Mouse (Mus musculus) myocyte (in vitro differentiated cells): ENCODE data around the gene Tmem175.

ENCODE experiments used
- E2F4 ChIP-seq: IDR thresholded peaks from one replicate; pipeline ENCODE4 v1.6.1; 2011; ENCODE audit warnings: mild to moderate bottlenecking, control low read depth, moderate library complexity; ENCODE audit not compliant: insufficient read depth
- MYOD1 ChIP-seq, 3 experiments: IDR thresholded peaks; one replicate each; pipeline ENCODE4 v1.6.1; 2011; ENCODE audit warnings: control low read depth in 2 of 3, low read depth in 2 of 3, mild to moderate bottlenecking in 2 of 3, moderate library complexity in 1 of 3; ENCODE audit not compliant: insufficient read length in 2 of 3, control insufficient read depth in 1 of 3
- MYOG ChIP-seq, 3 experiments: IDR thresholded peaks; one replicate each; pipeline ENCODE4 v1.6.1; 2011; ENCODE audit warnings: control low read depth in 2 of 3, low read depth in 2 of 3, mild to moderate bottlenecking in 2 of 3; ENCODE audit not compliant: insufficient read length in 2 of 3, control insufficient read depth in 1 of 3, insufficient read depth in 1 of 3
- POLR2A ChIP-seq: IDR thresholded peaks from one replicate; pipeline ENCODE4 v1.6.1; 2011; ENCODE audit warnings: low read depth, mild to moderate bottlenecking, control low read depth, moderate library complexity; ENCODE audit not compliant: insufficient read length
- REST ChIP-seq: IDR thresholded peaks from one replicate; pipeline ENCODE4 v1.6.1; 2011; ENCODE audit warnings: mild to moderate bottlenecking, control low read depth, moderate library complexity; ENCODE audit not compliant: insufficient read depth, insufficient read length
- USF1 ChIP-seq: IDR thresholded peaks from one replicate; pipeline ENCODE4 v1.6.1; 2011; ENCODE audit warnings: low read depth, mild to moderate bottlenecking, control low read depth, moderate library complexity

- TF ChIP-seq POLR2A = no peak
- no peak for TF ChIP-seq USF1
- TF ChIP-seq MYOD1 (IDR thresholded peaks at IDR 0.05; ENCODE audit: control insufficient read depth in 1 of 3, insufficient read length in 2 of 3, low read depth in 2 of 3) = no peak
- TF ChIP-seq MYOG (IDR thresholded peaks at IDR 0.05; ENCODE audit: control insufficient read depth in 1 of 3, insufficient read depth in 1 of 3, insufficient read length in 2 of 3, low read depth in 2 of 3) = no peak
- no peak for TF ChIP-seq E2F4
- no peak for TF ChIP-seq REST
These were observed 14.1 kb downstream of the Tmem175 start for GRCm38 (mm10) chr5:108643674-108644073.
